Mouse (Mus musculus) stomach, postnatal 0 days (tissue): ENCODE data around the gene Zar1l.

Experiments
- CTCF ChIP-seq: IDR thresholded peaks from 2 replicates; pipeline ENCODE4 v1.5.1; 2016; ENCODE audit warnings: antibody characterized with exemption, low read depth, mild to moderate bottlenecking, moderate library complexity
- EP300 ChIP-seq: optimal IDR thresholded peaks from 2 replicates; pipeline ENCODE3; 2016; ENCODE audit warnings: antibody characterized with exemption

- TF ChIP-seq EP300 (no peak), CTCF (no peak)
Measured at GRCm38 (mm10) chr5:150478612-150479011, 39.4 kb downstream of the Zar1l start.
